Mouse (Mus musculus): ENCODE results near the gene Luzp2.
"Not testable (repeated sequence)": the region's sequence is repeated elsewhere in the genome, so short reads cannot be mapped to it uniquely, and the experiment has no call there.

The Luzp2 gene

GRCm38 (mm10) chr7:54909958-54910357 lies 74.7 kb downstream of the Luzp2 start:
- Histone ChIP-seq H3K36me3 (ENCODE audit: control insufficient read depth, insufficient read depth, low read length, poor library complexity, severe bottlenecking) (no peaks in the 10 kb centered on the region), H3K27me3 (ENCODE audit: control insufficient read depth, insufficient read depth, low read length, poor library complexity, severe bottlenecking) (no peaks in the 10 kb centered on the region)
- DNase-seq (ENCODE audit: low read depth, low spot score) = no peak

DNA sequence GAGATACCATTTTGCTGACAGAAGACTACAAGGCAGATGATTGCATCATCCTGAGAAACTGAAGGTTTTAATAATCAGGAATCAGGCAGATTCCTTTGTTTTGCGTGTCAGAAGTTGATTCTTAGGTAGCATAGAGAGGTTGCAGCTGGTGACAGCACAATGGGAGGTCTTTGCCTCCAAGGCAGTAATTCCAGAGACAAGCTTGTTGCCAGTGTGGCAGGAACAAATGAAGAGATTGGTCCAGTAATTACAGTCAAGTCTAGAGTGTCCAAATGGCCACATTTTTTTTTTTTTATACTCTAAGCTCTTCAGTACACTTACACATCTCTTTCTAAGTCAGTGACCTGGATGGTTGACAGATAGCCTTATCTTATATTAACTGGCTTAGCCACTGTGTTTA lies 78.7 kb downstream of the Luzp2 start:
- Histone ChIP-seq H3K27me3 (ENCODE audit: control insufficient read depth, insufficient read depth, low read length, poor library complexity, severe bottlenecking) (no peaks in the 10 kb centered on the region), H3K36me3 (ENCODE audit: control insufficient read depth, insufficient read depth, low read length, poor library complexity, severe bottlenecking) (no peaks in the 10 kb centered on the region)
- DNase-seq (ENCODE audit: low read depth, low spot score) = no peak

GRCm38 (mm10) chr7:54921991-54922390 lies 86.7 kb downstream of the Luzp2 start:
- no peaks in the 10 kb centered on the region for H3K27me3 ChIP-seq (ENCODE audit: control insufficient read depth, insufficient read depth, low read length, poor library complexity, severe bottlenecking)
- no peaks in the 10 kb centered on the region for H3K36me3 ChIP-seq (ENCODE audit: control insufficient read depth, insufficient read depth, low read length, poor library complexity, severe bottlenecking)
- no peak for DNase-seq (ENCODE audit: low read depth, low spot score)

DNA sequence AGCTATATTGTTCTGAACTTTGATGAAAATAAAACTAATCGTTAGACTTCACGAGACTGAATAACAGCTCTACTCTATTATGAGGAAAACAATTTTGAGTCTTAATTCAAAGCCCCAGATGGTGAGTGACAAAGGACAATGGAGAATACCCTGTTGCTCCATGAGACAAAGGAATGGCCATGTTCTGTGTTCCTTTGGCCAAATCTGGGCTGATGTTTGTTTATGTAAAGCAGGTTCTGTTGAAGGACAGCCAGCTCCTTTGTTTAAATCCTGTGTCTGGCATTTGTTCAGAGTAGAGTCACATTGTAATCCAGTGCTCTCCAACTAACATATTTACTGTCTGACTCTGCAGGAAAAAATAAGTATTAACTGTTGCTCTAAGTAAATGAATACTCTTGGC lies 121.5 kb downstream of the Luzp2 start:
- no peak for DNase-seq (ENCODE audit: low read depth, low spot score)
- H3K27me3 ChIP-seq (ENCODE audit: control insufficient read depth, insufficient read depth, low read length, poor library complexity, severe bottlenecking) = no peaks in the 10 kb centered on the region
- no peaks in the 10 kb centered on the region for H3K36me3 ChIP-seq (ENCODE audit: control insufficient read depth, insufficient read depth, low read length, poor library complexity, severe bottlenecking)

DNA sequence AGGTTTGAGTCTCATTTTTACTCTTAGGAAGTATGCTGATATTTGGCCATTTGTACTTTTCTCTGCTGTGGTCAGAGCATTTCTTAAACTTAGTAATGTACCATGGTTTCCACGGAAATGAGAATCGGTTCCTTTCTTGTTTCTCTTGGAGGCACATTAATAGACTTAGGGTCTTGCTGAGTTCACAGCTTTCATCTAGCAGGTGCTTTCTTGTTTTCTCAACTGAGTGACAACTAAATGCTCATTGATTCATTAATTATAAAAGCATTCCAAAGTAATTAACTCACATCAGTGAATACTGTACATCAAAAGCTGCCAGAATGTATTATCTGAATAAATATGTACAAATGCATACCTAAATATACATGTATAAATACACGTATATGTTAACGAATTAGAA lies 127.4 kb downstream of the Luzp2 start:
- no peaks in the 10 kb centered on the region for H3K36me3 ChIP-seq (ENCODE audit: control insufficient read depth, insufficient read depth, low read length, poor library complexity, severe bottlenecking)
- H3K27me3 ChIP-seq (ENCODE audit: control insufficient read depth, insufficient read depth, low read length, poor library complexity, severe bottlenecking) = no peaks in the 10 kb centered on the region
- no peak for DNase-seq (ENCODE audit: low read depth, low spot score)

DNA sequence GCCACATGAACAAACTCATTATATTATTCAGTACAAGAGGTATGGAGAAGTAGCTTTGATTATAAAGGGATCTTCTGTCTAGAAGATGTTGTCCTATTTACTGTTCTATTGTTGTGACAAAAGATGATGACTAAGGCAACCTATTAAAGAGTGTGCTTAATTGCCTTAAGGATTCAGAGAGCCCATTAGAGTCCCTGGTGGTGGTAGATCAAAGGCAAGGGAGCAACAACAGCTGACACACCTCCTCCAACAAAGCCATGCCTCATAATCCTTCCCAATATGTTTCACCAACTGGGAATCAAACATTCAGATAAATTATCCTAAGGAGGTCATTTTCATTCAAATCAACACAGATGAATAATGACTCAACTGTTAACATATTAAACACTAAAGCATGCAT lies 142.1 kb downstream of the Luzp2 start:
- H3K27me3 ChIP-seq (ENCODE audit: control insufficient read depth, insufficient read depth, low read length, poor library complexity, severe bottlenecking) = no peaks in the 10 kb centered on the region
- no peak for DNase-seq (ENCODE audit: low read depth, low spot score)
- H3K36me3 ChIP-seq (ENCODE audit: control insufficient read depth, insufficient read depth, low read length, poor library complexity, severe bottlenecking) = no peaks in the 10 kb centered on the region

- no peaks in the 10 kb centered on the region for H3K36me3 ChIP-seq (ENCODE audit: control insufficient read depth, insufficient read depth, low read length, poor library complexity, severe bottlenecking)
- H3K27me3 ChIP-seq (ENCODE audit: control insufficient read depth, insufficient read depth, low read length, poor library complexity, severe bottlenecking) = no peaks in the 10 kb centered on the region
- DNase-seq (ENCODE audit: low read depth, low spot score) = no peak
Observed at GRCm38 (mm10) chr7:54980585-54980984, 145.3 kb downstream of the Luzp2 start.

DNA sequence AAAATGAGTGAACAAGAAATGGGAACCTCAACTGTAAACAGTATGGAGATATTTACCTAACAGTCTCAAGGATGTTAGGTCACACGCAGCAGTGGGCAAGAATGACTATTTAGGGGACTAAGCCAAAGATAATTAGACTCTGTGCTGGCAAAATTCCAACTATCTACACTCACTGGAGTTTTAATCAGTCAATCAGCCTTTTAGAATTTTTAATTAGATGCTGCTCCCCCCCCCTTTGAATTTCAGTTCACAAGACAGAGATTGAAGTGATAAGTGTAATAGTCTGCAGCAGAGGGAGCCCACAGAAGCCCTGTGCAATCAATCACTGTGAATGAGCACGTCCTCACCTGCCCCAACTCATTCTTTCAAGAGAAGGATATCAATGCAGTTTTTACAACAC lies 165.1 kb downstream of the Luzp2 start:
- H3K27me3 ChIP-seq (ENCODE audit: control insufficient read depth, insufficient read depth, low read length, poor library complexity, severe bottlenecking) = no peaks in the 10 kb centered on the region
- H3K36me3 ChIP-seq (ENCODE audit: control insufficient read depth, insufficient read depth, low read length, poor library complexity, severe bottlenecking) = no peaks in the 10 kb centered on the region
- no peak for DNase-seq (ENCODE audit: low read depth, low spot score)

DNA sequence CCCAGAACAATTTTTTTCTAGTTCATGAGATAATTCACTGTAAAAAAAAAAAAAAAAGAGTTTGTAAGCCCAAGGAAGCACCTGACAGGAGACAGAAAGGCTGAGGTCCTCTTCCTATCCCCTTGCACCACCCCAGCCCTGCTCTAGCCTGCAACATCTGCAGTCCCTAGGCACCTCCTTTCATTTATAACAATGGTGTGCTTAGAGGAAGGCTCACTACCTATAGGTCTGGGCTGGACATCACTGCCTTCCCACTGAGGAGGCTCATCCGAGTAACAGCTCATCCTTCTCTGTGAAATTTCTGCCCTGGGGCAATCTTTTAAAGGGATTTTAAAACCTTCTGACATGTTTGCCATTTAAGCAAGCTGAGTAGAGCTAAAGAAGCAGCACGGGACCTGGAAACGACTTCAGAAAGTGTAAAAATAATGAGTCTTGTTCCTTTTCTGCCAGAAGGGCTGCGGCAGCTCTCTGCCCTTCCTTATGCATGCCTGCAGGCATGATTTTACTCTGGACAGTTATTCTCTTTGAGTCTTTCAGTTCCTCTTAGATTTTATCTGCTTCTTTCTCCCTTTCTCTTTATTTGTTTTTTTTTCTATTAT lies 174.0 kb downstream of the Luzp2 start:
- DNase-seq (ENCODE audit: low read depth, low spot score) = no peak
- Histone ChIP-seq H3K27me3 (ENCODE audit: control insufficient read depth, insufficient read depth, low read length, poor library complexity, severe bottlenecking) (no peaks in the 10 kb centered on the region), H3K36me3 (ENCODE audit: control insufficient read depth, insufficient read depth, low read length, poor library complexity, severe bottlenecking) (no peaks in the 10 kb centered on the region)

DNA sequence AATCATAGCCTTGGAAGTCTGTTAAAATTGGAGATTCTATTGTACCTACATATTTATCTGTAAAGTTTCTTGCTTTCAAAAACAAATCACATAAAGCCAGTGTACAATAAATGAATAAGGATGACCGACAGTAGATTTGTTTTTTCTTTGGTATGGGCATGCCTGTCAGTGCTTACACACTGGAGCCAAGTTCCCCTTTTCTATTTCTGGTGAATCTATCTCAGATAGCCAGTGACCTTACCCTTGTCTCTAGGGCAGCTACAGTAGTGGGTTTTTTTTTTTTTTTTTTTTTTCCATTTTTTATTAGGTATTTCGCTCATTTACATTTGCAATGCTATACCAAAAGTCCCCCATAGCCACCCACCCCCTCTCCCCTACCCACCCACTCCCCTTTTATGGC lies 298.6 kb downstream of the Luzp2 start:
- not testable (repeated sequence) for H3K36me3 ChIP-seq (ENCODE audit: control insufficient read depth, insufficient read depth, low read length, poor library complexity, severe bottlenecking); H3K27me3 ChIP-seq (ENCODE audit: control insufficient read depth, insufficient read depth, low read length, poor library complexity, severe bottlenecking); DNase-seq (ENCODE audit: low read depth, low spot score)

DNA sequence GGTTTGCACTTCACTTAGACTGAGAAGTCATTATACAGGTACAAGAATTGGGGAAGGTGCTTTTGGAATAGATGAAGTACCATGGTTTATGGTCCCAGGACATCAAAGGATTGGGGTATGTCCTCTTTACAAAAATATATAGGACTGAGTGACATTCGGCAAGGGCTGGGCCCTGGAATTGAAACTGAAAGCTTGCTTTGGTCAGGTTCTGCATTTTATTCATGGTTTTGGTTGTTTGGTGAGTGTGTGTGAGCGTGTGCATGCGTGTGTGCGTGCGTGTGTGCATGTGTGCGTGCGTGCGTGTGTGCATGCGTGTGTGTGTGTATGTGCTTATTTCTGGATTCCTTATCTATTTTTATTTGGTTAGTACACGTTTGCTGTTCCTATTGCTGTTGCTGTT lies 353.6 kb downstream of the Luzp2 start:
- no peak for DNase-seq (ENCODE audit: low read depth, low spot score)
- no peaks in the 10 kb centered on the region for H3K36me3 ChIP-seq (ENCODE audit: control insufficient read depth, insufficient read depth, low read length, poor library complexity, severe bottlenecking)
- H3K27me3 ChIP-seq (ENCODE audit: control insufficient read depth, insufficient read depth, low read length, poor library complexity, severe bottlenecking) = no peaks in the 10 kb centered on the region

GRCm38 (mm10) chr7:55189496-55189895 lies 354.2 kb downstream of the Luzp2 start:
- Histone ChIP-seq H3K36me3 (ENCODE audit: control insufficient read depth, insufficient read depth, low read length, poor library complexity, severe bottlenecking) (no peaks in the 10 kb centered on the region), H3K27me3 (ENCODE audit: control insufficient read depth, insufficient read depth, low read length, poor library complexity, severe bottlenecking) (no peaks in the 10 kb centered on the region)
- no peak for DNase-seq (ENCODE audit: low read depth, low spot score)

DNA sequence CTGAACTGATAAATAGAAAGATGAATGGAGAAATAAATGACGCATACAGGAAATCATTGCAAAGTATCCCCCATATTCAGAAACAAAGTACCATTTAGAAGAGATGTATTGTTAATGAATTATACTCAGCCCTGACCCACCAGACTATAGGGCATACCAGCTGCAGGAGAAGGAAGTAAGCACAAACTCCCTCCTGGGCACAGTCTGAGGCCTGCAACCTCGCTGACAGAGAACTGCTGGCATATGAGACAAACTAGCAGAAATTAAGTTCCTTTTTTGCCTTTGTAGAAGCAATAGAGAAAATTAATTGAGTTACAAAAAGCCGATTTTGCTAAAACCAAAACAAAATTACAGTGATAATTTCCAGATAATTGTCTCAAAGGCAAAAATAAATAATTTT lies 355.4 kb downstream of the Luzp2 start:
- DNase-seq (ENCODE audit: low read depth, low spot score) = no peak
- no peaks in the 10 kb centered on the region for H3K27me3 ChIP-seq (ENCODE audit: control insufficient read depth, insufficient read depth, low read length, poor library complexity, severe bottlenecking)

DNA sequence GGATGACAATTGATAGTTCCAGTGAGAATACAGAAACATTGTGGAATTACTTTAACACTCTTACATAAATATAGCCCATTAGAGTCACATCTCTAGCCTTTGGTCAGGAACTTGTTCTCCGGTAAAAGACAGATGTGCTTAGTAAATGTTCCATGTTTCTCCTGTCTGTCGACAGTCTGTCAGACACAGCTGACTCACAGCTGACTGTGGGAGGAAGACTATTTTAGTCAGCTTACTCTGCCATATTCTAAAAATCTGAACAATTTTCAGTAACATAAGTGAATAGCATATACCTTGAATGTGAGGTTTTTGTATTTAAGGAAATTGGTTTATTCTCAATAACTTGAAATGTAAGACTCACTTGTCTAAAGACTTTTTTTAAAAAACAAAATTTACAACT lies 363.5 kb downstream of the Luzp2 start:
- Histone ChIP-seq H3K36me3 (ENCODE audit: control insufficient read depth, insufficient read depth, low read length, poor library complexity, severe bottlenecking) (no peaks in the 10 kb centered on the region), H3K27me3 (ENCODE audit: control insufficient read depth, insufficient read depth, low read length, poor library complexity, severe bottlenecking) (no peaks in the 10 kb centered on the region)
- no peak for DNase-seq (ENCODE audit: low read depth, low spot score)

More for the DNA sequence above, 355.4 kb downstream of the Luzp2 start:
- H3K36me3 ChIP-seq (ENCODE audit: control insufficient read depth, insufficient read depth, low read length, poor library complexity, severe bottlenecking) = no peaks in the 10 kb centered on the region

GRCm38 (mm10) chr7:55222997-55223396 lies 387.7 kb downstream of the Luzp2 start:
- H3K27me3 ChIP-seq (ENCODE audit: control insufficient read depth, insufficient read depth, low read length, poor library complexity, severe bottlenecking) = no peaks in the 10 kb centered on the region
- no peak for DNase-seq (ENCODE audit: low read depth, low spot score)
- H3K36me3 ChIP-seq (ENCODE audit: control insufficient read depth, insufficient read depth, low read length, poor library complexity, severe bottlenecking) = no peaks in the 10 kb centered on the region

DNA sequence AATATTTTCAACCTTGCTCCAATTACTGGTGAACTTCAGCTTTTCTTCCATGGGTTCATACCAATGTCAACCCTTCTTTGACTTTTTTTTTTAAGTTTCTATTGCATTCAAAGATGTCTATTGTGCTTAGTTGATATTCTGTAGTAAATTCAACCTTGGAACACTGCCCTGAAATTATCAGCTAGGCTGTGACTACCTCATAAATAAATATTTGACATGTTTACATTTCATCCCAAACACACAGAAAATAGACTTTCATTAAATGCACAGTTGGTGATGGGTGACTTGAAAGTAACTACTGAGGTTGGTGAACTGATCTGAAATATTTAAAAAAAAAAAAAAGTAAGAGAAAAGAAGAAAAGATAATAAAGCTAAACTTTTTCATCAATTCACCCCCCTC lies 394.1 kb downstream of the Luzp2 start:
- no peaks in the 10 kb centered on the region for H3K36me3 ChIP-seq (ENCODE audit: control insufficient read depth, insufficient read depth, low read length, poor library complexity, severe bottlenecking)
- DNase-seq (ENCODE audit: low read depth, low spot score) = no peak
- H3K27me3 ChIP-seq (ENCODE audit: control insufficient read depth, insufficient read depth, low read length, poor library complexity, severe bottlenecking) = no peaks in the 10 kb centered on the region

Measured in splenic B cell, adult 2 months (primary cell).